Mouse (Mus musculus) E14TG2a.4 (cell line): Measurements from ENCODE around the gene Ubap1.

Experiments used
- CTCF ChIP-seq: conservative IDR thresholded peaks from 2 replicates; pipeline ENCODE4 v1.5.1; 2014; ENCODE audit warnings: low read length
- POU5F1 ChIP-seq: IDR thresholded peaks from 2 replicates; pipeline ENCODE4 v1.6.1; 2014; ENCODE audit warnings: low read length, borderline replicate concordance

DNA sequence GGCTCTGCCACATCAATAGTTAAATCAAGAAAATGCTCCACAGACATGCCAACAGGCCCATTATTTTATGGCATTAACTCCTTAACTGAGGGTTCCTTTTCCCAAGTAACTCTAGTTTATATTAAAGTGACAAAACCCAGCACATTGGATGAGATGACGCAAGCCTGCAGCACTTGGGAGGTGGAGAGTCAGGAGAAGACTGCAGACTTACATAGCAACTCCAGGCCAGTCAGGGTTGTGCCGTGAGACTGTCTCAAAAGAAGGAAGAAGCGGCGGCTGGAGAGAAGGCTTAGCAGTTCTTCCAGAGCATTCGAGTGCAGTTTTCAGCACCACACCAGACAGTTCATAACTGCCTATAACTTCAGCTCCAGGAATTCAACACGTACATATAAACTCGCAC is 10.6 kb downstream of the Ubap1 start:
- TF ChIP-seq CTCF (no peak), POU5F1 (no peak)
